Mouse (Mus musculus) olfactory bulb, adult 2 months (tissue): Measurements from ENCODE around the gene Erc1. TPM values are rescaled to one million over a fixed set of nuclear protein-coding genes. Genes with fewer than 3 reads are reported as not detected.

Experiments
- H3K27ac ChIP-seq: fragments of 200-500 bp; 2 replicates; pipeline ENCODE4 v1.5.1; 2012; ENCODE audit warnings: low read depth, low read length; ENCODE audit not compliant: insufficient read depth
- H3K4me1 ChIP-seq: fragments of 200-500 bp; 2 replicates; pipeline ENCODE4 v1.6.1; 2012; ENCODE audit warnings: low read length; ENCODE audit not compliant: control insufficient read depth, insufficient read depth
- H3K4me3 ChIP-seq: fragments of 200-500 bp; 2 replicates; pipeline ENCODE4 v1.5.1; 2012; ENCODE audit warnings: mild to moderate bottlenecking, low read depth, low read length, moderate library complexity; ENCODE audit not compliant: insufficient read depth
- CTCF ChIP-seq: fragments of 200-500 bp; IDR thresholded peaks from 2 replicates; pipeline ENCODE4 v1.5.1; 2012; ENCODE audit warnings: low read depth, mild to moderate bottlenecking, low read length, moderate library complexity; ENCODE audit not compliant: insufficient read depth
- POLR2A ChIP-seq: fragments of 200-500 bp; IDR thresholded peaks from 2 replicates; pipeline ENCODE4 v1.6.1; 2012; ENCODE audit warnings: mild to moderate bottlenecking, low read depth, low read length, moderate library complexity; ENCODE audit not compliant: insufficient read depth
- WGBS: fragments of 180-500 bp; shearing (Covaris S2); methylation state at CpG from one replicate; pipeline ENCODE4 v1.1.7; 2018; 5-methylcytosine and 5-hydroxymethylcytosine counted together
- polyA plus RNA-seq: library from polyadenylated mRNA; stranded (reverse); fragments of >200 nt; gene quantifications from 2 replicates; pipeline ENCODE4 v1.2.4, GENCODE M21; 2012; ENCODE audit warnings: low replicate concordance; ENCODE audit not compliant: missing spikeins, insufficient read depth, insufficient read length

Gene Erc1
- polyA plus RNA-seq, 1 experiment: not detected

DNA sequence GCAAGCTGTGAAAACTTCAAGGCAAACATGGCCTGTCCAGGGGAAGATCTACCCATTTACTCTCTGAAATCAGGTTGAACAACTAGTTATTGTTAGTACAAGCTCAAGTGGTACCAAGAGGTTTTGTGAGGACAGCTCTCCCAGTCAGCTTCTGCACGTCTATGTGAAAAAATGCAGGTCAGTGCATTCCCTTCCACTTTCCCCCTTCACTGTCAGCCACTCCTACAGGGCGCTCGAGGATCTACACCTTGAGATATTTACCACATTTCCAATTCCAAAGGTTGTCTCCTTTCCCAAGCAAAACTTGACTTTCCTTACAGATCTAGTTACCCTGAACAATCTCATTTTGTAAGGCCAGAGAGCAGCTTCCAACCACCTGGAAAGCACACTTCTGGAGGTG, 66.9 kb downstream of the Erc1 start:
- Histone ChIP-seq H3K4me1 (no peaks in the 10 kb centered on the region), H3K4me3 (no peak overlapping the region), H3K27ac (no peak overlapping the region)
- WGBS: 87% methylated on average over 3 of the region's 3 CpGs
- TF ChIP-seq POLR2A: no peak
- no peak for TF ChIP-seq CTCF

DNA sequence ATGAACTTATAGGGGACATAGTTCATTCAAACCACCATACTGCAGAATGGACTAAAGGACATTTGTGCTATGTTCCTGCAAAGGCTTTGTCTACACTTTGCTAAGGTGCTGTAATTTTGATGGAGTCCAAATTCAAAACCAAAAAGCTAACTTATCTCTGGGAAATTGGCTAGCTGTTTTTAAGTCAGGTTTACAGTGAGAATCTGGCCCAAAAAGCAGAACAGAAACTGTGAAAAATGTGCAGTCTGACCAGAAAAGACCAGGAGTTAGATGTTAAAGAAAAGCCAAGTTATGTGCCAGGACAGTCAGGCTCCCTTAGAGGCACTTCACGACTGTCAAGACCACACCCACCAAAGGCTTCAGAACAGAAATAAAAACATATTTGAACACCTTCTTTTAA, 79.2 kb downstream of the Erc1 start:
- Histone ChIP-seq H3K4me3 (no peak overlapping the region), H3K4me1 (no peaks in the 10 kb centered on the region), H3K27ac (no peak overlapping the region)
- TF ChIP-seq CTCF: no peak
- no peak for TF ChIP-seq POLR2A
- 74% methylated on average over 1 of the region's 1 CpGs for WGBS

DNA sequence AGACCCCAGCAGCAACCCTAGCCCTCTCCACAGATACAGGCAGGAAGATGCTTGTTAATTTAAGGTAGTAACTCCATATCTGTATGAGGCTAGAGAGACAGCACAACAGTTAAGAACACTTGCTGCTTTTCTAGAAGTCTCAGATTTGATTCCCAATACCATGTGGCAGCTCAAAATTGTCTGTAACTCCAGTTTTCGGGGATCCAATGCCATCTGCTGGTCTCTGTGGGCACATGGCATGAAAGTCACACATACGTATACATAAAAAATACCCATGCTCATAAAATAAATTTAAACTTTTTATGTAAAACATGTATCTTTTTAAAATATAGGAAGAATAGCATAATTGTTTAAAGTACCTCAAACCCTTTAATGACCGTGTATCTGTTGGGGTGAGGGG, 83.6 kb downstream of the Erc1 start:
- WGBS: 91% methylated on average over 3 of the region's 3 CpGs
- TF ChIP-seq CTCF: no peak
- no peak for TF ChIP-seq POLR2A
- no peaks in the 10 kb centered on the region for H3K4me1 ChIP-seq
- H3K27ac ChIP-seq: no peak overlapping the region
- no peak overlapping the region for H3K4me3 ChIP-seq

DNA sequence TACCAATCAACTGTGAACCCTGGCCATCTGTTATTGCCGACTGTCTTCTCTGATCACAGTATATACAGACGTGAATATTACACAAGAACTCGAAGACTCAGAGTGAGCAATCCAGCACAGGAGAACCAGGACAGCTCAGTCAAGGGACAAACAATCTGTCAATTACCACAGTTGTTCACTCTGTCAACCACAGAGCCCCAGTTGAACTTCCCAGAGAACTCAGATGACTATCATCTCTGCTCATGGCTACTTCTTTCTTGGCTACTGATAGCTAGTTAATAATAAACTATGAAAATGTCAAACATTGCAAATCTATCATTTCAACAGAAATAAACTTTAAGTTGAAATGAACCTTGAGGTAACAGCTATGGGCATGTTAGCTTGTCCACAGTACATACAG, 88.1 kb downstream of the Erc1 start:
- 93% methylated on average over 3 of the region's 3 CpGs for WGBS
- Histone ChIP-seq H3K4me3 (no peak overlapping the region), H3K27ac (no peak overlapping the region), H3K4me1 (no peaks in the 10 kb centered on the region)
- TF ChIP-seq CTCF (no peak), POLR2A (no peak)

DNA sequence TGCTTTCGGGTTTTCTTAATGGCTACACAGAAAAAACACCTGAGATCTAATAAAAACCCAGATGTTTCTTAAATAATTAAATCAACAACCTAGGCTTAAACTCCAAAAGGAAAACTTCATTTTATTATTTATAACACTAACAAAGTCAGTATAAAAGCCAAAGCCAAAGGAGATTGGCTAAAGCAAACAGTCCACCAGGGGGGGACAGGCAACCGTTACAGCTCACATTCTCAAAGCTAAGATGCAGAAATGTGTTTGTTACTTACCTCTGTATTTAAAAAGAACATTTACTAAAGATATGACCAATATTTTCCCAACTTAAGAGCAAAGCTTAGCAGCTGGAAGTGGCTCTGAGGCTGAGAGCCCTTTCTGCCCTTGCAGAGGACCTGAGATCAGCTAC, 89.5 kb downstream of the Erc1 start:
- TF ChIP-seq CTCF: no peak
- TF ChIP-seq POLR2A: no peak
- Histone ChIP-seq H3K4me3 (no peak overlapping the region), H3K4me1 (no peaks in the 10 kb centered on the region), H3K27ac (no peak overlapping the region)
- whole genome bisulfite sequencing: 82% methylated on average over 2 of the region's 2 CpGs

DNA sequence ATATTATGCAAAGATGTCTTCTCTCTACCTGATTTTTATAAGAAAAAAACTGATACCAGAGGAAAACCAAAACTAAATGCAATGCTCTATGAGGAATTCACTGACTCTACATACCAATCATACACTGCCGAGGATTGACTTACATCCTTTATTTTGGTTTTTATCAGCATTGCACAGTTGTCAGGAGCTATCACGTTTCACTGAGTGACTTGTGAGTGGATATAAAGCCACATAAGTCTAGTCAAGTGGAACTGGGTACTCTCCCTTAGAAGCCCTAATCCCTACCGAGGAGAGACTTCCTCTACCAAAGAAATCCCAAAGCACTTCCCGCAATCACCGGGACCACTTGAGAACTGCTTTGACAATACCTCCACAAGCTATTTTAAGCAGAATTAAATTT, 90.2 kb downstream of the Erc1 start:
- WGBS: 73% methylated on average over 5 of the region's 5 CpGs
- no peak for TF ChIP-seq POLR2A
- H3K27ac ChIP-seq: no peak overlapping the region
- H3K4me1 ChIP-seq: no peaks in the 10 kb centered on the region
- H3K4me3 ChIP-seq: no peak overlapping the region

DNA sequence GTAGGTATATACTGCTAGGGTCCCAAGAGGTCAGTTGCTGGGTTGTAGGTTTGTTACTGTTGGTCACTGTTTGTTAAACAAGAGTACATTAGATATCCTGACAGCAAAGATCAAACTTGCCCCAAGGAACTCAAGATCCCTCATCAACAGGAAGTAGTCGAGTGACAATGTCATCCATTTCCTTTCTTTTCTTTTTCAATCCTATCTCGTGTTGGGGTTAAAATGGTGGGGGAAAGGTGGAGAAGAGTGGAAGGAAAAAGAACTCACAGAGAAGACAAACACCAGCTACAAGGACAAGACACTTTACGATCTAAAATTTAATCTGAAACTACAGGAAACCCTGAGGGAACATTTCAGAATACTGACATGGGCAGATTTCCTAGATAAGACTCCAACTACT, 92.1 kb downstream of the Erc1 start:
- TF ChIP-seq POLR2A (no peak), CTCF (no peak)
- no peaks in the 10 kb centered on the region for H3K4me1 ChIP-seq
- WGBS: 80% methylated on average over 3 of the region's 3 CpGs
- H3K4me3 ChIP-seq: no peak overlapping the region
- H3K27ac ChIP-seq: no peak overlapping the region

DNA sequence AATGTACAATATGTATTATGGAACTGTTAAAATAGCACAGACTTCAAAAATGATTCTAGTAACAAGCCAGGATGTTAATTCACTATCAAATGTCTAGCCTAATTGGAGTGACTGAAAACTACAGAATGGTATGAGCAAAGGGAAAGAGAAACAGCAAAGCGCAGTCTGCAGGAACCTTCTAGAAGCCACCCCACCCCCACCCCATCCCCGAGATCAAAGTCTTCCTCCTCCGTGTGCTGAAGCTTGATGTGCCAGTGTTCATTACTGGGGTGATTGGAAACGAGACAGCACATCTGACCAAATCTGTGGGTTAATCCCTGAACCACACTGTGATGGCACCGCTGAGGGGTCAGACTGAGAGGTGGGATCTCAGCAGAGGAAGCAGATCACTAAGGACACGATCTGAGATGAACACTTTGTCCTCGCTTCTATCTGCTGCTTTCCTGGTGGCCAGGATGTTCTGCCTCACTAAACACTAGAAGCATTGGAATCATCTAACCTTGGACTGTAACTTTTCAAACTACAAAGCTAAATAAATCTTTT, 98.8 kb downstream of the Erc1 start:
- H3K27ac ChIP-seq: no peak overlapping the region
- H3K4me3 ChIP-seq: no peak overlapping the region
- no peak for TF ChIP-seq CTCF
- no peak for TF ChIP-seq POLR2A
- no peaks in the 10 kb centered on the region for H3K4me1 ChIP-seq
- WGBS: 94% methylated on average over 7 of the region's 7 CpGs

DNA sequence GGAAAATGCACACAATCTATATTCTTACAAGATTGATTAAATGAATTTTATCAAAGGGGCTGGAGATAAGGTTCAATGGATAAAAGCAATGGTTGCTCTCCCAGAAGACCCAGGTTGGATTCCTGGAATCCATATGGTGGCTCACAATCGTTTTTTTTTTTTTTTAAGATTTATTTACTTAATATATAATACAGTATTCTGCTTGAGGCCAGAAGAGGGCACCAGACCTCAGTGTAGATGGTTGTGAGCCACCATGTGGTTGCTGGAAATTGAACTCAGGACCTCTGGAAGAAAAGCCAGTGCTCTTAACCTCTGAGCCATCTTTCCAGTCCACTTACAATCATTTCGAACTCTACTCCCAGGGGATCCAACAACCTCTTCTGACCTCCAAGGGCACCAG, 106.1 kb downstream of the Erc1 start:
- TF ChIP-seq CTCF (no peak), POLR2A (no peak)
- no peaks in the 10 kb centered on the region for H3K4me1 ChIP-seq
- WGBS: 87% methylated on average over 2 of the region's 2 CpGs

DNA sequence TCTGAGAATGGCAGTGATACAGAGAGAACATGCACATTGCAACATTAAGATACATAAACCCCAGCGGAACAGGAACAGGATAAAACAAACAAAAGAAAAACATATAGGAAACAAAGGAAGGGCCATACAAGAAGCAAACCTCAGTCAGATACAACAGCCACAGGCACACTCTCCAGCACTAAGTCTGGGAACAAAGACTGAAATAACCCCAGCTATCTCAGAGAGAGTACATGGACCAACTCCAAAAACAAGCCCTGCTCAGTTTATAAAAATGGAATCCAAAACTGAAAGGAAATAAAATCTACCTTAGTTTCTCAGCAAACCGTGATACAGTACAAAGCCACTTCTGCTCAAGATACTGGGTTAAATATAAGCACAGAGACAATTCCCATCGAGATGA, 107.4 kb downstream of the Erc1 start:
- H3K4me3 ChIP-seq: no peak overlapping the region
- no peak overlapping the region for H3K27ac ChIP-seq
- WGBS: 87% methylated on average over 3 of the region's 3 CpGs
- TF ChIP-seq POLR2A (no peak), CTCF (no peak)
- no peaks in the 10 kb centered on the region for H3K4me1 ChIP-seq

More for the DNA sequence above, 106.1 kb downstream of the Erc1 start:
- Histone ChIP-seq H3K4me3 (no peak overlapping the region), H3K27ac (no peak overlapping the region)
